Mouse (Mus musculus): ENCODE data around the gene Otx1. TPM values are rescaled to one million over a fixed set of nuclear protein-coding genes. Genes with fewer than 3 reads are reported as not detected.

Gene Otx1
- total and polyA plus RNA-seq, 3 experiments, result not detected

GRCm38 (mm10) chr11:21997561-21998140, 5.0 kb downstream of the Otx1 start:
- no peak overlapping the region for H3K4me3 ChIP-seq (replicated peaks in 1 of 3; ENCODE audit: low read depth in 2 of 3, low read length in 2 of 3, poor library complexity in 1 of 3)
- no peaks in the 10 kb centered on the region for H3K79me2 ChIP-seq (replicated peaks; ENCODE audit: control insufficient read depth, extremely low read depth, insufficient read depth, poor library complexity, severe bottlenecking)
- no peaks in the 10 kb centered on the region for H3K27me3 ChIP-seq (replicated peaks)
- H3K36me3 ChIP-seq (replicated peaks in 1 of 2; ENCODE audit: control insufficient read depth in 1 of 2, insufficient read depth in 1 of 2, low read length in 1 of 2), result no peaks in the 10 kb centered on the region
- in situ Hi-C loops (cut with MboI; ENCODE audit: low pct_ligation_motif_present, low pct_unique_long_range_greater_than_20kb, low sequenced_read_pairs), result no loop called here
- no peak overlapping the region for H3K4me2 ChIP-seq (ENCODE audit: insufficient read depth, low read depth, poor library complexity, severe bottlenecking)
- DNase-seq (ENCODE audit: extremely low read depth), result no peak
- TF ChIP-seq UBTF (IDR thresholded peaks at IDR 0.05; ENCODE audit: low read depth, low read length), result no peak
- no peak for TF ChIP-seq RAD21 (IDR thresholded peaks at IDR 0.05; ENCODE audit: low read depth, low read length)
- TF ChIP-seq ETS1 (conservative IDR thresholded peaks at IDR 0.05; ENCODE audit: low read depth, low read length), result no peak
- TF ChIP-seq NRF1 (IDR thresholded peaks at IDR 0.05; ENCODE audit: low read depth, low read length), result no peak
- TF ChIP-seq BHLHE40 (IDR thresholded peaks at IDR 0.05; ENCODE audit: low read depth, low read length), result no peak
- no peak for TF ChIP-seq CHD1 (IDR thresholded peaks at IDR 0.05; ENCODE audit: low read depth, low read length)
- TF ChIP-seq MYC (IDR thresholded peaks at IDR 0.05; ENCODE audit: low read depth, low read length), result no peak
- no peak for TF ChIP-seq PAX5 (IDR thresholded peaks at IDR 0.05; ENCODE audit: low read length)
- no peak for TF ChIP-seq MAFK (IDR thresholded peaks at IDR 0.05; ENCODE audit: insufficient replicate concordance, low read length)
- no peak for TF ChIP-seq JUND (conservative IDR thresholded peaks at IDR 0.05; ENCODE audit: low read depth, low read length)
- H3K27ac ChIP-seq (ENCODE audit: insufficient read depth, low read depth), result no peak overlapping the region
- dilution Hi-C loops (cut with MboI; ENCODE audit: extremely low pct_ligation_motif_present, extremely low pct_unique_long_range_greater_than_20kb, low sequenced_read_pairs), result no loop called here
- H3K4me1 ChIP-seq (ENCODE audit: control insufficient read depth in 1 of 2, insufficient read depth in 2 of 2), result no peaks in the 10 kb centered on the region
- peaks cover 70% of the 10 kb centered on the region for H3K9me3 ChIP-seq (replicated peaks; ENCODE audit: low read length)
- H3K9ac ChIP-seq (ENCODE audit: insufficient read depth, low read depth), result no peak overlapping the region

GRCm38 (mm10) chr11:21996661-21997560, 5.8 kb downstream of the Otx1 start:
- Histone ChIP-seq H3K4me3 (replicated peaks in 1 of 3; ENCODE audit: low read depth in 2 of 3, low read length in 2 of 3, poor library complexity in 1 of 3) (no peak overlapping the region), H3K9ac (ENCODE audit: insufficient read depth, low read depth) (no peak overlapping the region), H3K9me3 (replicated peaks; ENCODE audit: low read length) (peaks cover 67% of the 10 kb centered on the region), H3K36me3 (replicated peaks in 1 of 2; ENCODE audit: control insufficient read depth in 1 of 2, insufficient read depth in 1 of 2, low read length in 1 of 2) (no peaks in the 10 kb centered on the region), H3K4me1 (ENCODE audit: control insufficient read depth in 1 of 2, insufficient read depth in 2 of 2) (no peaks in the 10 kb centered on the region), H3K79me2 (replicated peaks; ENCODE audit: control insufficient read depth, extremely low read depth, insufficient read depth, poor library complexity, severe bottlenecking) (no peaks in the 10 kb centered on the region), H3K4me2 (ENCODE audit: insufficient read depth, low read depth, poor library complexity, severe bottlenecking) (no peak overlapping the region), H3K27me3 (replicated peaks) (no peaks in the 10 kb centered on the region), H3K27ac (ENCODE audit: insufficient read depth, low read depth) (no peak overlapping the region)
- DNase-seq (ENCODE audit: extremely low read depth), result no peak
- TF ChIP-seq HCFC1 (IDR thresholded peaks at IDR 0.05; ENCODE audit: low read depth, low read length) (no peak), KAT2A (IDR thresholded peaks at IDR 0.05; ENCODE audit: insufficient replicate concordance, low read length) (no peak), RAD21 (IDR thresholded peaks at IDR 0.05; ENCODE audit: low read depth, low read length) (no peak), TBP (conservative IDR thresholded peaks at IDR 0.05; ENCODE audit: low read depth, low read length) (no peak), CTCF (conservative IDR thresholded peaks at IDR 0.05 in 1 of 2, IDR thresholded peaks at IDR 0.05 in 1 of 2; ENCODE audit: low read depth in 2 of 2, low read length in 2 of 2) (no peak), USF2 (conservative IDR thresholded peaks at IDR 0.05; ENCODE audit: low read depth, low read length) (no peak), ZKSCAN1 (IDR thresholded peaks at IDR 0.05; ENCODE audit: borderline replicate concordance, low read depth, low read length) (no peak), MYC (IDR thresholded peaks at IDR 0.05; ENCODE audit: low read depth, low read length) (no peak), POLR2A (IDR thresholded peaks at IDR 0.05; ENCODE audit: low read depth, low read length) (no peak), SIN3A (IDR thresholded peaks at IDR 0.05; ENCODE audit: low read length) (no peak), NRF1 (IDR thresholded peaks at IDR 0.05; ENCODE audit: low read depth, low read length) (no peak)
- in situ Hi-C loops (cut with MboI; ENCODE audit: low pct_ligation_motif_present, low pct_unique_long_range_greater_than_20kb, low sequenced_read_pairs), result no loop called here
- dilution Hi-C loops (cut with MboI; ENCODE audit: extremely low pct_ligation_motif_present, extremely low pct_unique_long_range_greater_than_20kb, low sequenced_read_pairs), result no loop called here
